ENCODE assay signal across 9 mouse cellular contexts in the genomic region with DNA sequence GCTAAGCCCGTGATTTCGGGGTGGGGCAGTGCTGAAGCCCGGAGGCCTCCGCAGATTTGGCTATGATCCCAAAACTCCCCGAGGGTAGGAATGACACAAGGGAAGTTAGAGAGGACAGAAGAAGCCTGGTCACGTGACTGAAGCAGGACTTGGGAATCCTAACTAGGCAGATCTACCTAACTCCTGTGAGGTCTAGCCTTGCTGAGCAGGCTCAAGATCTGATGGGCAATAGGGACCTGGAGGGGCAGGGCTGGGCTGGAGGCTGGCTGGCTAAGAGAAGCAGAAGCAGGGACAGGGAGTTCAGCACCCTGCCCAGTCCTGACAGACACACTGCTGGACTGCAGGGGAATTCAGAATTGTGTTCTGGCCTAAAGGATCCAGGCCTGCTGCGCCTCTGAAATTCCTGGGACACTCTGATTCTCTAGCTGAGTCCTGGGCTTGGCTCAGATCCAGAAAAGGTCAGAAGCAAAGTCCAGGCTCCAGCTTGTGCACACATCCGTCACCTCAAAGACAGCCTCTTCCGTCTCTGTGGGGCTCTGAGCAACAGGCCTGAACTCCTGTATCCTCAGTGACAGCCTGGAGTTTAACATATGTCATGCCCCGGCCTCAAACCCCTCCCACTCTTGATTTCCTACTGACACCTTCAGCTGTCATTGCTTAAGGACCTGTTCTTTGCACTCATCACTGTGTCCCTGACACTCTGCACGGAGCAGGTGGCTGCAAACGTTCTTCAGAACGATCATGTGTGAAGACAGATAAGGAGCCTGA. TPM values are rescaled to one million over a fixed set of nuclear protein-coding genes. Genes with fewer than 3 reads are reported as not detected.
A peak's percentile ranks its signal among the peaks of the same experiment; 100 is the strongest.
DNase-seq lines count a peak whose midpoint lies in the region; ATAC-seq and TF ChIP-seq lines count a peak whose summit lies in the region.
"Had no signal": no experiment of that assay in that cellular context is flagged by ENCODE, and none has a peak within 500 bp of the region (broad histone marks: within the 10 kb centered on the region; RNA-seq: fewer than 3 reads in every experiment).

No protein-coding gene starts in this region.

- ATAC-seq in lung, embryonic 14.5 days (ENCODE audit: insufficient read depth): peak; percentile 86
- ATAC-seq in forebrain, embryonic 15.5 days (replicated peaks): no peak
- ATAC-seq in intestine, postnatal 0 days: peak; percentile 95

- peak overlapping the region; percentile 31; the same call in 1 of the 2 replicates for H3K4me2 ChIP-seq in lung, embryonic 14.5 days
- no peak overlapping the region for H3K4me2 ChIP-seq in forebrain, embryonic 15.5 days (replicated peaks)
- H3K4me2 ChIP-seq in intestine, postnatal 0 days (replicated peaks; ENCODE audit: low read depth): peak overlapping the region; percentile 25; the same call in 1 of the 2 replicates

- H3K9me3 ChIP-seq in lung, embryonic 14.5 days (ENCODE audit: low read depth, low read length): no peaks in the 10 kb centered on the region
- H3K9me3 ChIP-seq in forebrain, embryonic 15.5 days: no peaks in the 10 kb centered on the region
- H3K9me3 ChIP-seq in intestine, postnatal 0 days (ENCODE audit: control insufficient read depth): no peaks in the 10 kb centered on the region
- H3K9me3 ChIP-seq: megakaryocyte, embryonic 14.5 days had no signal

- TF ChIP-seq CTCF in lung, embryonic 14.5 days (IDR thresholded peaks at IDR 0.05; ENCODE audit: low read depth): no peak
- no peak for TF ChIP-seq CTCF in lung, adult 2 months (IDR thresholded peaks at IDR 0.05; ENCODE audit: insufficient read depth, low read length)
- no peak for TF ChIP-seq CTCF in intestine, postnatal 0 days (IDR thresholded peaks at IDR 0.05; ENCODE audit: low read depth)

- no peak; the same call in 1 of the 2 replicates for TF ChIP-seq POLR2A in lung, adult 2 months (IDR thresholded peaks at IDR 0.05; ENCODE audit: borderline replicate concordance, extremely low read depth, low read depth, low read length)

- H3K27me3 ChIP-seq in lung, embryonic 14.5 days (ENCODE audit: insufficient read depth, low read length): no peaks in the 10 kb centered on the region
- no peaks in the 10 kb centered on the region for H3K27me3 ChIP-seq in forebrain, embryonic 15.5 days
- no peaks in the 10 kb centered on the region for H3K27me3 ChIP-seq in intestine, postnatal 0 days (replicated peaks; ENCODE audit: control insufficient read depth, insufficient read depth, low read length)
- H3K27me3 ChIP-seq: megakaryocyte, embryonic 14.5 days had no signal

- H3K36me3 ChIP-seq in lung, embryonic 14.5 days (ENCODE audit: insufficient read depth): peaks cover 87% of the 10 kb centered on the region
- H3K36me3 ChIP-seq in forebrain, embryonic 15.5 days: peaks cover 66% of the 10 kb centered on the region
- peaks cover 64% of the 10 kb centered on the region for H3K36me3 ChIP-seq in intestine, postnatal 0 days (ENCODE audit: control insufficient read depth, insufficient read depth)

- WGBS in lung, embryonic 14.5 days: 20% methylated on average over 13 of the region's 13 CpGs
- WGBS in lung, adult 2 months: 27% methylated on average over 13 of the region's 13 CpGs
- 42% methylated on average over 13 of the region's 13 CpGs for WGBS in forebrain, embryonic 15.5 days
- WGBS in intestine, postnatal 0 days: 10% methylated on average over 13 of the region's 13 CpGs

- peak overlapping the region; percentile 2; the same call in 1 of the 2 replicates for H3K9ac ChIP-seq in lung, embryonic 14.5 days
- H3K9ac ChIP-seq in forebrain, embryonic 15.5 days (replicated peaks): no peak overlapping the region
- peak overlapping the region; percentile 23; the same call in 1 of the 2 replicates for H3K9ac ChIP-seq in intestine, postnatal 0 days (ENCODE audit: low read depth, low read length)

- DNase-seq in lung, embryonic 14.5 days: peak; percentile 92
- DNase-seq in lung, adult 2 months: no peak
- DNase-seq in lung, postnatal 10 days: peak; percentile 86
- no peak for DNase-seq in frontal cortex, postnatal 25 days (ENCODE audit: low spot score in 2 of 2)
- DNase-seq in embryo, embryonic 10.5 days (ENCODE audit: low spot score): no peak
- no peak for DNase-seq in testis, postnatal 10 days (ENCODE audit: low spot score)

- peaks cover 12% of the 10 kb centered on the region for H3K4me1 ChIP-seq in lung, embryonic 14.5 days (ENCODE audit: insufficient read depth)
- peaks cover 24% of the 10 kb centered on the region for H3K4me1 ChIP-seq in lung, adult 2 months (ENCODE audit: control insufficient read depth, insufficient read depth, low read length)
- peaks cover 6% of the 10 kb centered on the region for H3K4me1 ChIP-seq in forebrain, embryonic 15.5 days
- H3K4me1 ChIP-seq in intestine, postnatal 0 days (replicated peaks; ENCODE audit: control insufficient read depth, insufficient read depth, low read length): peaks cover 22% of the 10 kb centered on the region

- H3K4me3 ChIP-seq in lung, embryonic 14.5 days (ENCODE audit: low read depth, low read length): no peak overlapping the region
- no peak overlapping the region for H3K4me3 ChIP-seq in lung, adult 2 months (replicated peaks; ENCODE audit: extremely low read depth, low read depth, low read length)
- no peak overlapping the region for H3K4me3 ChIP-seq in forebrain, embryonic 15.5 days
- H3K4me3 ChIP-seq in intestine, postnatal 0 days (ENCODE audit: low read depth, low read length): no peak overlapping the region
- H3K4me3 ChIP-seq: megakaryocyte, embryonic 14.5 days had no signal

- peak overlapping the region; percentile 86 for H3K27ac ChIP-seq in lung, embryonic 14.5 days (ENCODE audit: low read depth)
- peak overlapping the region; percentile 44 for H3K27ac ChIP-seq in forebrain, embryonic 15.5 days (replicated peaks)
- peak overlapping the region; percentile 93 for H3K27ac ChIP-seq in intestine, postnatal 0 days (ENCODE audit: low read depth, low read length)

RNA-seq across cellular contexts. Expression of a gene that starts 9.9 kb away (rescaled TPM):
- 5.1 and 5.3 TPM in 2 replicates for polyA plus RNA-seq in lung, embryonic 14.5 days (2014; fragmentation: Nextera tagmentation; extraction: Ambion mirVana)
- polyA plus RNA-seq in lung, adult 2 months (2012; rRNA removed): 81.0 and 95.6 TPM in 2 replicates
- polyA plus RNA-seq in forebrain, embryonic 15.5 days (2015; fragmentation: Nextera tagmentation; extraction: Ambion mirVana): 1.7 and 2.8 TPM in 2 replicates
- 37.1 and 37.3 TPM in 2 replicates for polyA plus RNA-seq in intestine, postnatal 0 days (2015; fragmentation: Nextera tagmentation; extraction: Ambion mirVana)

RNA-seq across cellular contexts. Expression of a gene that starts 16.2 kb away (rescaled TPM):
- polyA plus RNA-seq in lung, embryonic 14.5 days (2014; fragmentation: Nextera tagmentation; extraction: Ambion mirVana): 408 and 419 TPM in 2 replicates
- polyA plus RNA-seq in lung, adult 2 months (2012; rRNA removed): 844 and 991 TPM in 2 replicates
- polyA plus RNA-seq in forebrain, embryonic 15.5 days (2015; fragmentation: Nextera tagmentation; extraction: Ambion mirVana): 335 and 338 TPM in 2 replicates
- polyA plus RNA-seq in intestine, postnatal 0 days (2015; fragmentation: Nextera tagmentation; extraction: Ambion mirVana): 245 and 265 TPM in 2 replicates

RNA-seq across cellular contexts. Expression of a gene that starts 31.5 kb away (rescaled TPM):
- 57.9 and 64.6 TPM in 2 replicates for polyA plus RNA-seq in lung, embryonic 14.5 days (2014; fragmentation: Nextera tagmentation; extraction: Ambion mirVana)
- polyA plus RNA-seq in lung, adult 2 months (2012; rRNA removed): 41.5 and 41.8 TPM in 2 replicates
- 15.4 and 16.9 TPM in 2 replicates for polyA plus RNA-seq in forebrain, embryonic 15.5 days (2015; fragmentation: Nextera tagmentation; extraction: Ambion mirVana)
- 36.9 and 38.9 TPM in 2 replicates for polyA plus RNA-seq in intestine, postnatal 0 days (2015; fragmentation: Nextera tagmentation; extraction: Ambion mirVana)

RNA-seq across cellular contexts. Expression of a gene that starts 38.3 kb away (rescaled TPM):
- polyA plus RNA-seq in lung, embryonic 14.5 days (2014; fragmentation: Nextera tagmentation; extraction: Ambion mirVana): 0.73 and 1.4 TPM in 2 replicates
- polyA plus RNA-seq in lung, adult 2 months (2012; rRNA removed): 1.7 and 1.8 TPM in 2 replicates
- polyA plus RNA-seq in forebrain, embryonic 15.5 days (2015; fragmentation: Nextera tagmentation; extraction: Ambion mirVana): 1.3 and 2.1 TPM in 2 replicates
- 0.31 and 0.50 TPM in 2 replicates for polyA plus RNA-seq in intestine, postnatal 0 days (2015; fragmentation: Nextera tagmentation; extraction: Ambion mirVana)

RNA-seq across cellular contexts. Expression of a gene that starts 40.3 kb away (rescaled TPM):
- 14.7 and 17.2 TPM in 2 replicates for polyA plus RNA-seq in lung, embryonic 14.5 days (2014; fragmentation: Nextera tagmentation; extraction: Ambion mirVana)
- polyA plus RNA-seq in lung, adult 2 months (2012; rRNA removed): 87.8 and 91.9 TPM in 2 replicates
- polyA plus RNA-seq in forebrain, embryonic 15.5 days (2015; fragmentation: Nextera tagmentation; extraction: Ambion mirVana): 14.7 and 17.0 TPM in 2 replicates
- polyA plus RNA-seq in intestine, postnatal 0 days (2015; fragmentation: Nextera tagmentation; extraction: Ambion mirVana): 20.4 and 21.4 TPM in 2 replicates

Comparison
In these comparisons a context has a peak if more than half of its experiments do, and no peak if none do; other contexts are left out.
1. DNase-seq: peak in lung, embryonic 14.5 days (single experiment) and lung, postnatal 10 days (single experiment); none in lung, adult 2 months (single experiment), frontal cortex, postnatal 25 days (0 of 2), embryo, embryonic 10.5 days (single experiment) and testis, postnatal 10 days (single experiment).
2. Peak in every context shown above with its lines, with median percentiles within 50 percentile points of each other: H3K27ac ChIP-seq.